ENCODE assay signal across 12 mouse cellular contexts in genomic region chr1:132696232-132696631, GRCm38 (mm10). TPM values are rescaled to one million over a fixed set of nuclear protein-coding genes. Genes with fewer than 3 reads are reported as not detected.
A peak's percentile ranks its signal among the peaks of the same experiment; 100 is the strongest.
DNase-seq lines count a peak whose midpoint lies in the region; ATAC-seq lines count a peak whose summit lies in the region.
"Had no signal": no experiment of that assay in that cellular context is flagged by ENCODE, and none has a peak within 500 bp of the region (broad histone marks: within the 10 kb centered on the region; RNA-seq: fewer than 3 reads in every experiment).

No protein-coding gene starts in this region.

- H3K36me3 ChIP-seq in forebrain, embryonic 11.5 days (ENCODE audit: control insufficient read depth, insufficient read depth, low read length), result no peaks in the 10 kb centered on the region
- H3K36me3 ChIP-seq in hindbrain, embryonic 16.5 days (ENCODE audit: control insufficient read depth, insufficient read depth, low read length), result no peaks in the 10 kb centered on the region
- no peaks in the 10 kb centered on the region for H3K36me3 ChIP-seq in neural tube, embryonic 12.5 days
- H3K36me3 ChIP-seq: embryonic facial prominence, embryonic 15.5 days; liver, embryonic 13.5 days had no signal

- WGBS in forebrain, embryonic 11.5 days, result 19% methylated on average over 2 of the region's 2 CpGs
- WGBS in hindbrain, embryonic 16.5 days, result 9% methylated on average over 2 of the region's 2 CpGs
- 2% methylated on average over 2 of the region's 2 CpGs for WGBS in neural tube, embryonic 12.5 days

- no peaks in the 10 kb centered on the region for H3K27me3 ChIP-seq in forebrain, embryonic 11.5 days (ENCODE audit: control insufficient read depth, insufficient read depth, low read length)
- H3K27me3 ChIP-seq in hindbrain, embryonic 16.5 days (replicated peaks; ENCODE audit: control insufficient read depth, insufficient read depth, low read length), result no peaks in the 10 kb centered on the region
- no peaks in the 10 kb centered on the region for H3K27me3 ChIP-seq in neural tube, embryonic 12.5 days (replicated peaks)
- H3K27me3 ChIP-seq: embryonic facial prominence, embryonic 15.5 days; liver, embryonic 13.5 days had no signal

- no peak overlapping the region for H3K4me3 ChIP-seq in forebrain, embryonic 11.5 days (ENCODE audit: low read depth, low read length)
- no peak overlapping the region for H3K4me3 ChIP-seq in hindbrain, embryonic 16.5 days (ENCODE audit: low read length)
- H3K4me3 ChIP-seq in neural tube, embryonic 12.5 days, result no peak overlapping the region
- H3K4me3 ChIP-seq: embryonic facial prominence, embryonic 15.5 days; liver, embryonic 13.5 days had no signal

- peak overlapping the region; percentile 57; the same call in 1 of the 2 replicates for H3K27ac ChIP-seq in forebrain, embryonic 11.5 days (ENCODE audit: low read depth, low read length)
- H3K27ac ChIP-seq in hindbrain, embryonic 16.5 days (ENCODE audit: low read depth, low read length), result peak overlapping the region; percentile 58
- peak overlapping the region; percentile 72 for H3K27ac ChIP-seq in neural tube, embryonic 12.5 days
- H3K27ac ChIP-seq: embryonic facial prominence, embryonic 15.5 days; liver, embryonic 13.5 days had no signal

- H3K4me1 ChIP-seq in forebrain, embryonic 11.5 days (replicated peaks; ENCODE audit: control insufficient read depth, insufficient read depth, low read length), result peaks cover 12% of the 10 kb centered on the region
- H3K4me1 ChIP-seq in hindbrain, embryonic 16.5 days (ENCODE audit: control insufficient read depth, insufficient read depth, low read depth, low read length), result peaks cover 24% of the 10 kb centered on the region
- peaks cover 39% of the 10 kb centered on the region for H3K4me1 ChIP-seq in neural tube, embryonic 12.5 days
- H3K4me1 ChIP-seq: embryonic facial prominence, embryonic 15.5 days; liver, embryonic 13.5 days had no signal

- ATAC-seq in forebrain, embryonic 11.5 days (replicated peaks; ENCODE audit: low FRiP score), result peak; percentile 73
- ATAC-seq in hindbrain, embryonic 16.5 days, result peak; percentile 74
- peak; percentile 81 for ATAC-seq in neural tube, embryonic 12.5 days (ENCODE audit: low FRiP score, low read depth)

- no peaks in the 10 kb centered on the region for H3K9me3 ChIP-seq in forebrain, embryonic 11.5 days (ENCODE audit: control insufficient read depth, low read length)
- H3K9me3 ChIP-seq in hindbrain, embryonic 16.5 days (ENCODE audit: control insufficient read depth, low read length), result no peaks in the 10 kb centered on the region
- no peaks in the 10 kb centered on the region for H3K9me3 ChIP-seq in neural tube, embryonic 12.5 days
- H3K9me3 ChIP-seq: embryonic facial prominence, embryonic 15.5 days; liver, embryonic 13.5 days had no signal

- H3K4me2 ChIP-seq in forebrain, embryonic 11.5 days (ENCODE audit: low read depth, low read length, severe bottlenecking), result no peak overlapping the region
- H3K4me2 ChIP-seq in hindbrain, embryonic 16.5 days (ENCODE audit: low read length), result no peak overlapping the region
- peak overlapping the region; percentile 27; the same call in 1 of the 2 replicates for H3K4me2 ChIP-seq in neural tube, embryonic 12.5 days (replicated peaks)
- H3K4me2 ChIP-seq: embryonic facial prominence, embryonic 15.5 days; liver, embryonic 13.5 days had no signal

- DNase-seq in embryo, embryonic 10 days (ENCODE audit: low spot score), result peak; percentile 84
- DNase-seq in forebrain, embryonic 11.5 days (ENCODE audit: low spot score), result no peak
- no peak for DNase-seq in thymus, postnatal 14 days
- DNase-seq in gastrocnemius, postnatal 4 days (ENCODE audit: low spot score in 2 of 2), result no peak
- no peak for DNase-seq in adrenal gland, adult (ENCODE audit: inconsistent age in 2 of 2, low spot score in 1 of 2)
- DNase-seq: gastrocnemius, postnatal 14 days; heart, postnatal 10 days; kidney, adult 9 months; liver, embryonic 13.5 days had no signal

- H3K9ac ChIP-seq in forebrain, embryonic 11.5 days (ENCODE audit: low read length), result peak overlapping the region; percentile 7; the same call in 1 of the 2 replicates
- no peak overlapping the region for H3K9ac ChIP-seq in hindbrain, embryonic 16.5 days (ENCODE audit: low read depth, low read length)
- no peak overlapping the region for H3K9ac ChIP-seq in neural tube, embryonic 12.5 days
- H3K9ac ChIP-seq: embryonic facial prominence, embryonic 15.5 days; liver, embryonic 13.5 days had no signal

RNA-seq across cellular contexts. Expression of gene Nfasc, which starts 45.4 kb away (rescaled TPM):
- 19.9 and 21.9 TPM in 2 replicates for polyA plus RNA-seq in forebrain, embryonic 11.5 days (2014; fragmentation: Nextera tagmentation; extraction: Ambion mirVana)
- 36.1 and 40.0 TPM in 2 replicates for polyA plus RNA-seq in hindbrain, embryonic 16.5 days (2015; fragmentation: Nextera tagmentation; extraction: Ambion mirVana)
- 37.3 and 42.3 TPM in 2 replicates for polyA plus RNA-seq in neural tube, embryonic 12.5 days (2016; fragmentation: Nextera tagmentation; extraction: Ambion mirVana)
- total RNA-seq in gastrocnemius, postnatal 4 days (2021), result 1 to 10 TPM; 1.6 to 2.0 TPM
